Mouse (Mus musculus) CD4-positive, CD25-positive, alpha-beta regulatory T cell, adult 4 months (primary cell): ENCODE measurements around the gene Umodl1. TPM values are rescaled to one million over a fixed set of nuclear protein-coding genes. Genes with fewer than 3 reads are reported as not detected.

Experiments used
- ATAC-seq: one replicate; pipeline ENCODE4 v1.8.0; 2017
- polyA plus RNA-seq, 2 experiments: library from polyadenylated mRNA; unstranded; fragments of 100-300 nt; shearing (Covaris generic); gene quantifications; one replicate each; pipeline ENCODE4 v1.2.1; 2017

Gene Umodl1
- polyA plus RNA-seq, 2 experiments from 2014 or later: not detected

DNA sequence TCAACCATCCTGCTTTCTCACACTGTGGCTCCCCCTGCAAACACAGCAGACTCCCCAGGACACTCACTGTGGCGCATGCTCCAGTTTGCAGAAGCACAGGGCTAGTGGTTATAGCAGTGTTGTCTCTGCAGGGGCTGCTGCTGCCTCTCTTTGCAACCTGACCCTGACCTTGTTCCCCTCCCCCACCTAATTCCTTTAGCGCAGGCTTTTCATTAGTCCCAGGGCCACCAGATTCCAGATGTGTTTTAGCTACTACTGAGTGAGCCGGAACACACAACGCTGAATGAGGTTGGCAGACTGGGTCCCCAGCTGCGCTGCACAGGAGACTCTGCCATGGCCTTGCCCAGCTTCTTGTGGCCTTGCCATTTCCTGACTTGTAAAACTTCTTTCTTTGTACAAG is 46.5 kb downstream of the Umodl1 start:
- no peak for ATAC-seq

DNA sequence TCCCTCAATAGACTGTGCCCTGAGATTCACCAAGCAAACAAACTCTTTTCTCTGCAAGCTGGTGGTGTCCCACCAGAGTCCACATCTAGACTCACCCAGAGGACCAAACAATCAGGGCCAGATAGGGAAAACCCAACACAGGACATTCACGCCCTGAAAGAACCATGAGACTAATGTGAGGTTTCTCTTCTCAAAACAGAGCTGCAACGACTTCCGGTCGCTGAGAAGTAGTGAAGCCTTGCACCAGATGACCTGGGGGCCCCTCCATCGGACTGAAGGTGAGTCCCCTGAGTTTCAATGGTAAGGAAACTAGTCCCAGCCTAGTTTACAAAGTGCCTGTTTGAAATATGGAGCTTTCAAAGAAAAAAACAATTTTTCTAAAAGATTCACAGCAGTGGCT is 48.2 kb downstream of the Umodl1 start:
- ATAC-seq: no peak

DNA sequence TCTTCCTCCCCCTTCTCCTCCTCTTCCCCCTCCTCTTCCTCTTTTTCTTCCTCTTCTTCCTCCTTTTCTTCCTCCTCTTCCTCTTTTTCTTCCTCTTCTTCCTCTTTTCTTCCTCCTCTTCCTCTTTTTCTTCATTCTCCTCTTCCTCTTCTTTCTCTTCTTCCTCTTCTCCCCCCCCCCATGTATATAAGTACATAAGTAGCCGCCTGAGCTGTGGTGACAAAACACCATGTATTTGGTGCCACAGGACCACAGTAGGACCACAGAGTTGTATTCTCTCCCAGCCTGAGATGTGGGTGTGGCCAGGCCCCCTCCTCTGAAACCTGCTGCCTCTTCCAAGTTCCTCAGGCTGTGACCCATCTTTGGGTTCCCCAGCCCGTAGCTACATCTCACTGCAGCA is 50.8 kb downstream of the Umodl1 start:
- no peak for ATAC-seq

DNA sequence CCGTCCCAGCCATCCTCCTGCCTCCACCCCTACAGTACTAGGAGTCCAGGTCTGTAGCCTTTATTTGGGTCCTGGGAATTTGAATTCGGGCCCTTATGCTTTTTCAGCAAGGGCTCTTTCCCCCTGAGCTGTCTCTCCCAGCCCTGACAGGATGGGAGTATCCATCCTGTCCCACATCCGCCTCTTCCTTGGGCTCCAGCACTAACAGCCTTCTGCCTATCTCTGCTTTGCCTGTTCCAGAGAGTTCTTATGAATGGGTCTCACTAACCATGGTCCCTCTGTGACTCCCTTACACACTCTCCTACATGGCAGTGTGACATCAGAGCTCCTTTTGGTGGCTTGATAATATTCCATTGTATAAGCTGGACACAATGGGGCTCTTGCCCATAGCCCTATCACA is 52.9 kb downstream of the Umodl1 start:
- no peak for ATAC-seq

DNA sequence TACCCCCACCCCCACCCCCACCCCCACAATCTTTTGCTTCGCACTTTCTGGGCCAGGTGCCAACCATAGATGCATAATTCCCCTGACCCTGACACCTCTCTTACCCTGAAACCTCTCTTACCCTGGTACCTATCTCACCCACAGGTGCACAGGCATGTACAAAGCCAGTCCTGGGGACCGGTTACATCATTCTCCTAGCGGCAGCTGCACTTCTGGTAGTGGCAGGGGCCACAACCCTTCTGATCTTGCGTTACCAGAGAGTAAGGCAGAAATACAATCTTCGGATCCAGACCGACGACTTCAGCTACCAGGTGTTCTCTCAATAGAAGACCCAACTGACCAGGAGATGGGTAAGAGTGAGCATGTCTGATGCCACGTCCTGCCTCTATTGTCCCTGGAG is 54.0 kb downstream of the Umodl1 start:
- ATAC-seq: no peak

DNA sequence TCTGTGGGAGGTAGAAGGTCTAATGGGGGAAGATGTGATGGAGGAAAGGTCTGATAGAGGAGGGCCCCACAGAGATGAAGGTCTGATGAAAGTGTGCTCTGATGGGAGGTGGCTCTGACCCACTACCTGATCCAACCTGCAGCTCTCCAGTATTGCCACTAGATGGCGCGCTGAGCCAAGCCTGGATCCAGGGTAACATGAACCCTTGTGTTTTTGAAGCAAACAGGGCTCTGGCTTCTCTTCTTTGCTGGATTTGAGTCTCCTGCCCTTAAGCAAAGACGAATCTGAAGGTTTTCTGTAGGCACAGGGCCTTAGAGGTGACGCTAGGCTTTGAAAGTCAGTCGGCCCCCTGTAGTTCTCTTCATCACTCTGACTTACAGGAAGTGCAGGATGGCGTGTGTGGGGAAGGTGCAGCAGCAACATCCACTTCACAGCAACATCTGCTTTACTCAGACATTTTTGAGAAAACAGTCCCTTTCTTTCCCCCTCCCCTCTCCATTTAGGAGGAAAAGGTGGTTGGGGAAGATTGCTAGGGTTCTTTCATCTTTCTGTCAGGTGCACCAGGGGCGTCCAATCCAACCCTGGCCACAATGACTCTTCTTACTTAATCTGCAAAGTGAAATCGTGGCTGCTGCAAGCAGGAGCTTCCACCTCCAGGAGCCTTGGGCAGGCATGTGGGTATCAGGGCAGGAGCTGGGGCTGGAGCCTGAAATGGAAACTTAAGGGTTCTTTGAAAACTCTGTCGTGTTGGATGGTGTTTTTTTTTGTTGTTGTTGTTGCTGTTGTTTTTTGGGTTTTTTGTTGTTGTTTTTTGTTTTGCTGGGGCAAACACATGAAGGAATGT is 57.3 kb downstream of the Umodl1 start:
- ATAC-seq: peak; percentile 86

DNA sequence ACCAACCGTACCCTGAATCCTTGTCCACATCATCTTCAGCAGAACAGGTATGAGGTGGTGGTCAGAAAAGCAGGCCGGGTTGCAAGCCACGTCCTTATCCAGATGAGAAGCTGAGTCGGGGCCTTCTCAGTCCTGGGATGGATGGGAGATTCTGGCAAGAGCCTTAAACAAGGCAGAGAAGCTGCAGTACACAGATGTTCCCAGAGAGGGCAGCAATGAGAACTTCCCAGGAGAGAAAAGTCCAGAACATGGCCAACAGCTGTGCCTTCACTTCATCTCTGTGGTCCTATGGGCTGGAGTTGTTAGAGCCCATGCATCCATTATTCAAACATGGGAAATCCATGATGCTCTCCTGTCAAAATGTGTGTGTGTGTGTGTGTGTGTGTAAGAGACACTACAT is 63.8 kb downstream of the Umodl1 start:
- peak; percentile 67 for ATAC-seq

DNA sequence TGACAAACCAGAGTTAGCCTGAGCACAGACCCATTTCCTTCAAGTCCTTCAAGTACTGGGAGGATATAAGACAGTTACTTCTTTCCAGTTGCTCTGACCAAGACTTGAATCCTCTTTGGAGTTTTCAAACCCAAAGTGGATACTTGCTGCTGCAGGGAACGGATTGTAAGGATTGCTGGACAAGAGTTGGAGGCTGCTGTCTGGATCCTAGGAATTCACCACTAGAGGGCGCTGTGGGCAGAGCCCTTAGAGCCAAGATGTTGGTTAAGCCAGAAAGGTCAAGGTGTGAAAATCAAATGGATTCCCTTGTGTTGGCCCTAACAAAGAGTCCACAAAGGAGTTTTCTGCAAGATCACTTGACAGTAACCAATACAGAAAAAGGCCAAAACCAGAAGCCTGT is 65.1 kb downstream of the Umodl1 start:
- no peak for ATAC-seq

DNA sequence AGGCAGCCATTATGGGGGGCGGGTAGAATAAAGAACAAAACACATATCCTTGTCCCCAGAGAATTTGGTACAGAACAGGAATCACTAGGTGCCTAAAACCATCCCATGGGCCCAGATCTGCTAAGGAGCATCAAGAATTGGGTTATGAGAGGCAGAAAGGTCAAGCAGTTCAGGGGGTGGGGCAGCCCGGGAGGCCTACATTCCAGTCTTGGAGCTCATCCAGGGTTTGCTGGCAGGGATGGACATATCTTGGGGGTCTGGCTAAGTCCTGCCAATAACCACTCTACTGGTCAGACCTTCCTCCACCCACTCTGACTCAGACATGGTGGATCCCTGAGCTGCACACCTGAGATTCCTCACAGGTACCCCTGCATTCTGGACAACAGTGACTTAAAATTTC is 65.6 kb downstream of the Umodl1 start:
- no peak for ATAC-seq

DNA sequence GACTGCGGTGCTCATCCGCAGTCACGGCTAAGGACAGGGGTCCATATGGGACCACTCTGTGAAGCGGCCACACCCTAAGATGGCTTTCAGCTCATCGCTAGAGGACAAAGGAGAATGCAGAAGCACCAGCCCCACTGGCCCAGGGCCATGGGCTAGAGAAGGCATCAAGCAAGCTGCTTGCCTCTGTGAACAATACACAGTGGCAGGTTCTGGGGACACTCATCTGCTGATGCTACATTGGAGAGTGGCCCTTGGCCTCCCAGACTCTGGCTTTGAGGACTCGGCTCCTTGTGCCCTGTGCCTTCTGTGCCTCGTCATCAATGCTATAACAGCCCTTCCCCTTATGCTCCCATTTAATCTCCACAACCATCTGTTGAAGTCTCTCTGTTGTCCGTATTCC is 66.8 kb downstream of the Umodl1 start:
- ATAC-seq: no peak

DNA sequence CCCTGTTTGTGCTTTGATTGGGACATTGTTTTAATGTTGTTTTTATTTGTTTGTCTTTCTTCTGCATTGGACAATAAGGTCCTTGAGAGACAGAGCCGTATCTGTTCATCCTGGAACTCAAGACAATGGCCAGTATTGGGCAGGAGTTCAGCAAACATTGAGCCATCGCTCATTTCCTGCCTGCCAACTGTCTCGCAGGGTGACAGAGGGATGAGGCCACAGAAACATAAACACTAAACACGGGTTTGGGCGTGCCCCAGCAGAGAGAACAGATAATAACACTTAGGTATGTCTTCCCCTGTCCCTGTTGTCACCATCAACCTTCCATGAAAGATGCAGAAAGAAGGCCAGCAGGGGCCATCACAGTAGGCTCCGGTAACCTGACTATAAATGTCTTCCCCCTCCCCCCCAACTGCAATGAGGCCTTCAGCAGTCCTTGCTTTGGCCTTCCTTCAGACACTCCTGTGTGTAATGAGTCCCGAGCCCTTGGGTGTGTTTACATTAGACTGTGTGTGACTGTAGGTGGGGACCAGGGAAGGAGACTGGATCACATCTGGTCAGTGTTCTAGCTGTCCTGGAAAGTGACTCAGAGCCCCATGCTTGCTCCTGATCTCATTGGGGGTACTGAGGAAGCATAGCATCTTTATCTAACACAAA is 69.8 kb downstream of the Umodl1 start:
- no peak for ATAC-seq

DNA sequence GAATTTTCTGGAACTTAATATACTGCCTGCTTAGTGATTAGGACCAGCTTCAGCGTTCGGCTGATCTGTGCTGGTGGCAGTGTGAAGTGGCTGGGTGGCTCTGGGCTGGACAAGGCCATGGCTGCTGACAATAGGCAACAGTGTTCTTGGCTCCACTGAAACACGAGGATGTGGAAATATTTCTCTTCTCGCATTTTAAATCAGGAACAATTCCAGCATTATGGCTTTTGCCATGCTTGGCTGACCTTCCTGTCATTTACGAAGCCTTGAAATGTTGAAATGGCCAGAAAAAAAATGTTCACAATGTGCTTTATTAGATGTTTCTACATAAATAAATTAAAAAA is 70.3 kb downstream of the Umodl1 start:
- ATAC-seq: no peak

DNA sequence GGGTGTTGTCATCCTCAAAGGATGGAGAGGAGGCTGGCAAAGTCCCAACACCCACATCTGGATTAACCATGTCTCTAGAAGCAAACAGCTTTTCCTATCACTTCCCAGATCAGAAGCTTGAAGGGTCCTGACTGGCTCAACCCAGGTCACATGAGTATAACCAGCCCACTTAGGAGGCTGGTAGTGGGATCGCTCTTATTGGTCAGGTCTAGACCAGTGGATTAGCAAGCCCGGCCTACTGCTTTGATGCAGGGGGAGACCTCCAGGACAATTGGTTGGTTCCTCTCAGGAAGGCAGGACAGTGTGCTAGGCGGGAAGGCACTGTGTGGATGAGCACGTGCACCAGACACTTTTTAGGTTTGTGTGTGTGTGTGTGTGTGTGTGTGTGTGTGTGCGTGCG is 72.5 kb downstream of the Umodl1 start:
- no peak for ATAC-seq

DNA sequence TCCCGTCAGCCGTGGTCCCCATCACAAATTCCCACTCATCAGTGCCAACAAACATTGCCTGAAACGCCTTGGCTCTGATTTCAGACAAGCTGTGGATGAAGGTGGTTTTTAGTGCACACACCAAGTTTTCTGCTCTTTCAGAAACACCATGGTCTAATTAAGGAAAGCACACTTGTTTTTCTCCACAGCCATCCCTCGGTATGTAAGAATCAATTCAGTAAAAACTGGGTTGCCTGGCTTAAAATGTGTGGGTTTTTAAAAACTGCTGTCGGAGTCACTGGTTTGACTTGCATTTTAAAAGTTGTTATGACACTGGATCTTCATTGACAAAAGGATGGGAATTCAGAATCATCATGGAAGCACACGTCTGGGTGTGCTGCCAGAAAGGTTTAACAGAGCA is 73.3 kb downstream of the Umodl1 start:
- ATAC-seq: no peak

DNA sequence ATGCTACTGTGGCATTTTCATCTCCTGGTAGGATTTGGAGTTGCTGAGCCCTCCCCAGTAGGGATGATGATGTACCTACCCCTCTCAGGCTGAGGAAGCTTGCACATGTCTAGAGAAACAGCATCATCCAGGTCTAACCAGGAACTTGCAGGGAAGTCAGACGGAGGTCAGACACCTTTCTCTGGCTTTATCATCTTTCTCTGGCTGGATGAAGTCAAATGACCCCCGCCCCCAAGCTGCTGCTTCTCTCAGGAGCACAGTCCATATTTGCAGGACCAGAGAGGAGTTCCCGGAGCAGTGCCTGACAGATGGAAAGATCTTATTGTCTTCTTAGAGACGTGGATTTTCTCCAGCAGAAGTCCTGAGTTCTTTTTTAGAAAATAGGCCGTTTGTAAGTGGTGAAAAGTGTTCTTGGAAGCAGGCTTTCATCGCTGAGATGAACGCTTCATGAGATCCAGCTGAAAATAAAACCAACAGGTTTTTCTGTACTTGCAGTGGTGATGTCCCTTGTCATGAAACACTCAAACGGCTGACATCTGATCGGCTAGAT is 74.5 kb downstream of the Umodl1 start:
- ATAC-seq: no peak

DNA sequence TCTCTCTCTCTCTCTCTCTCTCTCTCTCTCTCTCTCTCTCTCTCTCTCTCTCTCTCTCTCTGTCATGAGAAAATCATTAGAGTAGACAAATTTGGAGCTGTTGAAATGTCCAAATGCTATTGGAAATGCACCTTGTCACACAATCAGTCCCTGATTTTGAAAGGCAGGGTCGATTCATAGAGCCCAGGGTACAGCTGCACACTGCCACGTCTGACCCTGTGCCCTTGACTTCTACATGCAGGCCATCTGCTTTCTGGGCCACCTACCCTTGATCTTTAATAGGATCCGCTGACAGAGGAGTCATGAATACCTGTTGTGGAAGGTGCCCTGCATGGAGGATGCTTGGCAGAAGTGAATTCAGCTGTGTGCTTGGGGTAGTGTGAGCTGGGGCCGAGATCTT is 75.0 kb downstream of the Umodl1 start:
- ATAC-seq: no peak

DNA sequence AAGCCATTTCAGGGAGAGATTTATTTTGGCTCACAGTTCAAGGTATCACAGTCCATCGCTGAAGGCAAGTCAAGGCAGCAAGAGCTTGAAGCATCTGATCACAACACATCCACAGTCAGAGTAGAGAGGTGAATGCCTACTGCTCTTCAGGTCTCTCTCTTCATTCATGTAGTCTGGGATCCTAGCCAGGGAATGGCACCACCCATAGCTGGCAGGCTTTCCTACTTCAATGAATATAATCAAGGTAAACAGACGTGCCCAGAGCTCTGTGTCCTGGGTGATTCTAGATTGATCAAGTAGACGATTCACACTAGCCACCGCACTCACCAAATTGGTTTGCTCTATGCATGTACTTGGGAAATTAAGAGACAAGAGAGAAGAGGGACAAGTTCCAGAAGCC is 77.9 kb downstream of the Umodl1 start:
- no peak for ATAC-seq

DNA sequence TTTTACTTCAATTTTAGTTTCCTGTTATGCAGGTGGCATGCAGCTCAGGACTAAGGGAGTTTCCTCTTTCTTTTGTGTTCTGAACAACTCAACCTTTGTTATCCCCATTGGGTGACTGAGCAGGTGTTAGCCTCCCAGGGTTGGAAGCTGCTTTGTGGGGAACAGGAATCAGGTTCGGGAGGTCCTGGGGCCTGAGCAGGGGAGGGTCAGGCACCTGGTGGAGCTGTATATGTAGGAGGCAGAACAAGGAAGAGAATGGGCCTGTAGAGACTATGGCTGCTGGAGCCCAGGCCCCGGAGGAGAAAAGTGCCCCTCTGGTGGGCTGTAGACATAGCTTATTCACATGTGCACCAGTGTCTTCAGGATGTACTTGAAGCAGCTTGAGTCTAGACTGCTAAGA is 78.8 kb downstream of the Umodl1 start:
- no peak for ATAC-seq

DNA sequence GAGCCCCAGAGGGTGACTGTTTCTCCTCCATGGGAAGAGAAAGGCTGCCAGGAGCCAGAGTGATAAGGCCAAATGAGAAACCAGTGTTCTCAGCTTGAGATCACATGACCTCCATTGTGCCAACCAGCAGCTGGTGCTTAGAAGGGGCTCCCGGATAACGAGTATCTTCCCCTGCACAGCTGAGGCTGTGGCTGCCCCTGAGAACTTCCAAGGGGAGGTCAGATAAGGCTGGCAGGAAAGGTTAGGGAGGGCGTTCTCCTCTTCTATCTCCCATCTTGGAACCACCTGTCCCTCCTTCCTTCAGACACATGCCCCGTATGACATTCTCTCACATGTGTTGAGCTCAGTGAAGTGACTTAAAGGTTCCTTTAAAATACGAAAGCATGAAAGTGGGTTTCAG is 79.7 kb downstream of the Umodl1 start:
- no peak for ATAC-seq

DNA sequence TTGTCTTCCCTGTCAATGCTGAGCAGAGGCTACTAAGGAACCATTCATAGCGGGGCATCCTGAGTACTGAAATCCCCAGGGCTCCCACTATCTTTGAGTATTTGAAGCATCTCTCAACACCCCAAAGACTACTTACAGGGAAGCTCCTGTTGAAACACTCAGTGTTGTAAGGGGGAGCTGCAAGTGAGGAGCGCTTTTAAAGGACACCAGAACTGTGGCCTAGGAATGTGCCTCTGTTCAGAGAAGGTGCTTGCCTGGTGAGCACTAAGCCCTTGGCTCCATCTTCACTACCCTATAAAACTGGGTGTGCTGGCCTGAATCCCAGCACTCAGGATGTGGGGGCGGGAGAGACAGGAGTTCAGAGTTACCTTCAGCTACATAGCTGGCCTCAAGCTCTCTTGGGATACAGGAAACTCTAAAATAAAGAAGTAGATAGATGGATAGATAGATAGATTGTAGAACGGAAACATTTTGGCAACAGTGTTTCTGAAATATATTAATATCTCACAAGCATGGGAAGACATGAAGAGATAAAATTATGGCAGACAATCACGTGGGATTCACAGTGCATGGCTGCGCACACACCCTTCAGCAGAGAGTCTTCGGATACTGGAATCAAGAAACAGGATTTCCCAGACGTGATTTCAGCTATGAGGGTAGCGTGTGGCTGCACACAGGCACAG is 80.4 kb downstream of the Umodl1 start:
- ATAC-seq: no peak

DNA sequence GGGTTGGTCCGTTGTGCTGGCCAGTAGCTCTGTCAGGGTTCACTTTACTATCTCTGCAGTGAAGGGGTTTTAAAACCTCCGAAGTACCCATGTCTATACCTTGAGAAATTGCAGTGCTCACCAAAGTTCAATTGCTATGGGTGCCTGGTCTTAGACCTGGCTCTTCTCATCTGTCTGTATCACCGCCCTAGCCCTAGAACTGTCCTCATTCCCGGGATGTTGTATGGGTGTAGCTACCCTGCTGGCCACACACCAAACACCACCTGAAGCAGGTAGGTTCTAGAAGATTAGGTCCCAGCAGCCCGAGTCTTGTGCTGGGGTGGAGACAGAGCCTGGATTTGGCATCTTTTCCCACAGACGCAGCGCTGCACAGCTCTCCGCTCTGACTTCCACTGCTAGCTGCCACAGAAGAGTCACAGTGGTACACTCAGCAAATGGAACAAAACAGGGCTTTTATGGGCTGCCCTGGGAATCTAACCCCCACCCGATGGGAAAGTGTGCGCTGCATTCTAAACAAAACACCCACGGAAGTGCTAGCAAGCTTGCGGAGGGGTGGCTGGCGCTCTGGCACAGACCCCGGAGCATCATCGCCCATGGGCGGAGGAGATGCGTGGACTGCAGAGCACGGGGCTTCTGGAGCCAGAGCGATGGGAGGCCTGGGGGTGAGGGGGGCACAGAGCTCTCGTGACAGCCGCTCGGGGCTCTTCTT is 81.9 kb downstream of the Umodl1 start:
- no peak for ATAC-seq

DNA sequence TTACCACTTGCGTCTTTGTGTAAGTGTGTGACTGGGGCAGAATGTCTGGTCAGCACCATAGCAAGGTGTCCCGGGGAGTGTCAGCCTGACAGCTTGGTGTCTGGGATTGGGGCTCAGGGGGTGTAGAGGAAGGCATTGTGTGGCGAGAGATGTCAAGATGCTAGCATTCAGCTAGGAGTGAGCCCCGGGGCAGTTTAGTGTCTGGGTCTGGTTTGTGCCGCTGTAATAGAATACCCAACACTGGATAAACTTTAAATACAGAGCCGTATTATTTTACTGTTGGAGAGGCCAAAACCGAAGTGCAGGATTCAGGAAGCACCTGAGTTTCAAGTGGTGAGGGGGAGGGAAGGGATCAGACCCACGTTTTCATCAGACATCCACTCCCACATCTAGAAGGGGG is 82.9 kb downstream of the Umodl1 start:
- ATAC-seq: no peak

DNA sequence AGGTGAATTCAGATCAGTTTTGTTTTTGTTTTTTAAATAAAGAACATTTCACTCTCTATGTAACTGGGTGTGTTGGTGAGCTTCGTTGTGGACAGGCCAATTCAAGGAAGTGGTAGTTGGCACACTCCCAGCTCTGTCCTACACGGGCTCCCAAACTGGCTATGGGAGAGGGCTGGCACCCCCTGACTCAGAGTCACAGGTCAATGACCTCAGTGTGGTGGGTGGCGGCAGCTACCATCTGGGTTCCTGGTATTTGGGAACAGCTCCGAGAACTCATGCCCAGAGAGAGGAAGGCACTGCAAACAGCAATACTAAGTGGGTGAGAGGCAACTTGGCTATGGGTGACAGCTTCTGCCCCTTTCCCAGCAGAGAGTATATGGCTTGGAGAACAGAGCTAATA is 83.9 kb downstream of the Umodl1 start:
- no peak for ATAC-seq
